Mouse (Mus musculus) C2C12 (cell line): ENCODE results near the gene Shisa4.

Experiments used
- CTCF ChIP-seq: IDR thresholded peaks from one replicate; pipeline ENCODE4 v1.5.1; 2011; ENCODE audit not compliant: control insufficient read depth, insufficient read depth, insufficient read length
- FOSL1 ChIP-seq: IDR thresholded peaks from one replicate; pipeline ENCODE4 v1.8.0; 2011; ENCODE audit warnings: mild to moderate bottlenecking, low read length; ENCODE audit not compliant: poor library complexity, insufficient read depth, severe bottlenecking
- MAX ChIP-seq: IDR thresholded peaks from one replicate; pipeline ENCODE4 v1.6.1; 2011; ENCODE audit warnings: mild to moderate bottlenecking, control low read depth

DNA sequence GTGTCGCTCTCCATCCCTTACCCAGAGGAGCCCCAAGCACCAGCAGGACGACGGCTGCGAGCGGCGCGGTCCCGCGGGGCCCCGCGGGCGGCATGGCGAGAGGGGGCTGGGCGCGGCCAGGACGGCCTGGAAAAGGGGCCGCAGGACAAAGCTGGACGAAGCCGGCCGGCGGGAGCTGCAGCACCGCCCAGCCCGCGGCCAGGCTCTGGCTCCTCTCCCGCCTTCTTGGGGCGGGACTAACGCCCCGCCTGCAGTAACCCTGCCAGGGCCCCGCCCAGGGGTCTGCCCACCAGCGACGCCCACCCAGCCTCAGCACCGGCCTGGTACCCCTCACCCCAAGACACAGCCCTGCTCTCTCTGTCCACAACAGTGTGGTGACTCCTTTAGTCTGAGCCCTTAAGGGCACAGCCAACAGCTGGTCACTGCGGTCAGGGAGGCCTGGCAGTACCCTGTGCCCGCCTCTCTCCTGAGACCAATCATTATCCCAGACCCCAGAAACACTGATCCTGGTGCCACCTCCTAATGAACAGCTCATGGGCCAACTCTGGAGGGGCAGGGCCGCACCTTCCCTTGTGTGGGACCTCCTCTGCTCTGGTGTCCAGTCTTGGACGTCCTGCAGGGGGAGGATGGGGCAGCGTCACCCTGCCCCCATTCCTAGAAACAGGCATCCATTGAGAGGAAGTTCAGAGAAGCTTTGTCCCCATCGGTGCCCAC, at the start of gene Shisa4:
- TF ChIP-seq FOSL1, result no peak
- no peak for TF ChIP-seq CTCF
- no peak for TF ChIP-seq MAX
